Mouse (Mus musculus) neural tube, embryonic 14.5 days (tissue): ENCODE results near the gene Ephb1. TPM values are rescaled to one million over a fixed set of nuclear protein-coding genes. Genes with fewer than 3 reads are reported as not detected.

Experiments
- ATAC-seq: fragments of 200-750 bp; cut with Nextera tagmentation; 2 replicates; pipeline ENCODE4 v1.8.0; 2017; ENCODE audit warnings: low read depth, mild to moderate bottlenecking, moderate TSS enrichment, moderate library complexity
- H3K27ac ChIP-seq: fragments of 300-500 bp; sonication (generic); 2 replicates; pipeline ENCODE4 v1.5.1; 2014; ENCODE audit warnings: low read depth, mild to moderate bottlenecking, control low read depth, low read length, moderate library complexity, mixed read lengths
- H3K27me3 ChIP-seq: fragments of 300-500 bp; sonication (generic); 2 replicates; pipeline ENCODE4 v1.6.1; 2014; ENCODE audit warnings: low read length; ENCODE audit not compliant: control insufficient read depth, insufficient read depth
- H3K36me3 ChIP-seq: fragments of 300-500 bp; sonication (generic); 2 replicates; pipeline ENCODE4 v1.6.1; 2014; ENCODE audit warnings: low read length, mixed read lengths; ENCODE audit not compliant: control insufficient read depth, insufficient read depth
- H3K4me1 ChIP-seq: fragments of 300-500 bp; sonication (generic); 2 replicates; pipeline ENCODE4 v1.6.1; 2014; ENCODE audit warnings: low read length; ENCODE audit not compliant: control insufficient read depth, insufficient read depth
- H3K4me2 ChIP-seq: fragments of 300-500 bp; sonication (generic); 2 replicates; pipeline ENCODE4 v1.6.1; 2014; ENCODE audit warnings: mild to moderate bottlenecking, low read depth, low read length, control low read depth
- H3K4me3 ChIP-seq: fragments of 300-500 bp; sonication (generic); 2 replicates; pipeline ENCODE4 v1.5.1; 2014; ENCODE audit warnings: low read depth, low read length, control low read depth, mixed read lengths
- H3K9ac ChIP-seq: fragments of 300-500 bp; sonication (generic); replicated peaks from 2 replicates; pipeline ENCODE4 v1.6.1; 2014; ENCODE audit warnings: low read depth, mild to moderate bottlenecking, control low read depth, low read length, mixed read lengths
- H3K9me3 ChIP-seq: fragments of 300-500 bp; sonication (generic); 2 replicates; pipeline ENCODE4 v1.6.1; 2016; ENCODE audit warnings: low read length; ENCODE audit not compliant: control insufficient read depth
- WGBS: fragments of 180-500 bp; shearing (Covaris S2); extraction: QIAGEN DNeasy Blood & Tissue Kit; methylation state at CpG from one replicate; pipeline ENCODE4 v1.1.7; 2014; 5-methylcytosine and 5-hydroxymethylcytosine counted together
- polyA plus RNA-seq: library from polyadenylated mRNA; unstranded; fragments of >200 nt; fragmentation: Nextera tagmentation; extraction: Ambion mirVana; gene quantifications from 2 replicates; pipeline ENCODE4 v1.2.1, GENCODE M21; 2014

Ephb1 gene
- polyA plus RNA-seq, 1 experiment from 2014 or later: 48.7 TPM

DNA sequence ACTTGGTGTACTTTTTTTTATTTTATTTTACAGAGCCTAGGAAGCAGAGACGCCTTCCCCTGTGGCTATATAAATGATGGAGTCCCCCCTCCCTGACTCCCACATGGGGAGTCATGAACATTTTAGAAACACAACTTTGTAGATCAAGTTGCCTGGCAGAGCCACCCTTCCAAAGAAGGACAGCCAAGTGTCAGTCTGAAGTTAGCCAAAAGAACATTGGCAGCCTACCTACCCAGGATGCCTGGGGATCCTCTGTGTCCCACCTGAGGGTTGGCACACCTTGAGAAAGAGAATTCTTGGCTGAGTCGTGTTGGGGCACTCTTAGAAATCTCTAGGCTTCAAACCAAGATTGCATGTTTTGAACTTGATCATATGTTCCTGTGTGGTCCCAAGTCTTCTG is 360.4 kb downstream of the Ephb1 start:
- Histone ChIP-seq H3K27ac (no peak overlapping the region), H3K36me3 (0 out of 2 replicates have a peak, but pooled peaks cover 3% of the 10 kb centered on the region), H3K9ac (no peak overlapping the region), H3K9me3 (no peaks in the 10 kb centered on the region), H3K27me3 (no peaks in the 10 kb centered on the region), H3K4me3 (no peak overlapping the region), H3K4me1 (no peaks in the 10 kb centered on the region), H3K4me2 (no peak overlapping the region)
- WGBS: 92% methylated on average over 2 of the region's 2 CpGs
- ATAC-seq: no peak

GRCm38 (mm10) chr9:101990836-101991235 is 363.7 kb downstream of the Ephb1 start:
- no peaks in the 10 kb centered on the region for H3K9me3 ChIP-seq
- peaks cover 3% of the 10 kb centered on the region; the same call in 1 of the 2 replicates for H3K4me1 ChIP-seq
- no peak overlapping the region for H3K4me2 ChIP-seq
- H3K9ac ChIP-seq: no peak overlapping the region
- no peaks in the 10 kb centered on the region for H3K27me3 ChIP-seq
- 0 out of 2 replicates have a peak, but pooled peaks cover 3% of the 10 kb centered on the region for H3K36me3 ChIP-seq
- no peak overlapping the region for H3K4me3 ChIP-seq
- ATAC-seq: no peak
- WGBS: 80% methylated on average over 12 of the region's 12 CpGs
- no peak overlapping the region for H3K27ac ChIP-seq

GRCm38 (mm10) chr9:101990032-101990431 is 364.5 kb downstream of the Ephb1 start:
- H3K27ac ChIP-seq: no peak overlapping the region
- WGBS: 59% methylated on average over 6 of the region's 6 CpGs
- H3K4me1 ChIP-seq: peaks cover 3% of the 10 kb centered on the region; the same call in 1 of the 2 replicates
- H3K4me3 ChIP-seq: no peak overlapping the region
- H3K36me3 ChIP-seq: 0 out of 2 replicates have a peak, but pooled peaks cover 3% of the 10 kb centered on the region
- H3K9ac ChIP-seq: no peak overlapping the region
- H3K27me3 ChIP-seq: no peaks in the 10 kb centered on the region
- ATAC-seq: no peak
- H3K9me3 ChIP-seq: no peaks in the 10 kb centered on the region
- H3K4me2 ChIP-seq: no peak overlapping the region

GRCm38 (mm10) chr9:101986910-101987309 is 367.6 kb downstream of the Ephb1 start:
- no peak for ATAC-seq
- Histone ChIP-seq H3K9ac (no peak overlapping the region), H3K4me2 (no peak overlapping the region), H3K4me1 (peaks cover 3% of the 10 kb centered on the region; the same call in 1 of the 2 replicates), H3K36me3 (no peaks in the 10 kb centered on the region), H3K9me3 (no peaks in the 10 kb centered on the region), H3K27ac (no peak overlapping the region), H3K27me3 (no peaks in the 10 kb centered on the region), H3K4me3 (no peak overlapping the region)
- 62% methylated on average over 2 of the region's 2 CpGs for WGBS

GRCm38 (mm10) chr9:101982378-101982777 is 372.1 kb downstream of the Ephb1 start:
- Histone ChIP-seq H3K4me3 (no peak overlapping the region), H3K36me3 (no peaks in the 10 kb centered on the region), H3K4me1 (peaks cover 3% of the 10 kb centered on the region; the same call in 1 of the 2 replicates), H3K9ac (no peak overlapping the region), H3K27me3 (no peaks in the 10 kb centered on the region), H3K4me2 (no peak overlapping the region), H3K9me3 (no peaks in the 10 kb centered on the region), H3K27ac (no peak overlapping the region)
- 36% methylated on average over 7 of the region's 7 CpGs for WGBS
- ATAC-seq: peak; percentile 63

- H3K9me3 ChIP-seq: no peaks in the 10 kb centered on the region
- ATAC-seq: no peak
- H3K36me3 ChIP-seq: no peaks in the 10 kb centered on the region
- no peaks in the 10 kb centered on the region for H3K27me3 ChIP-seq
- H3K4me3 ChIP-seq: no peak overlapping the region
- H3K27ac ChIP-seq: no peak overlapping the region
- no peak overlapping the region for H3K4me2 ChIP-seq
- WGBS: 65% methylated on average over 2 of the region's 2 CpGs
- no peaks in the 10 kb centered on the region for H3K4me1 ChIP-seq
- no peak overlapping the region for H3K9ac ChIP-seq
Observed at GRCm38 (mm10) chr9:101981161-101981560, 373.3 kb downstream of the Ephb1 start.

- 91% methylated on average over 4 of the region's 4 CpGs for WGBS
- Histone ChIP-seq H3K36me3 (no peaks in the 10 kb centered on the region), H3K27me3 (no peaks in the 10 kb centered on the region), H3K27ac (no peak overlapping the region), H3K4me1 (no peaks in the 10 kb centered on the region), H3K4me2 (no peak overlapping the region), H3K4me3 (no peak overlapping the region), H3K9me3 (no peaks in the 10 kb centered on the region), H3K9ac (no peak overlapping the region)
- ATAC-seq: no peak
Observed at GRCm38 (mm10) chr9:101976884-101977465, 377.5 kb downstream of the Ephb1 start.

GRCm38 (mm10) chr9:101972314-101972713 is 382.2 kb downstream of the Ephb1 start:
- Histone ChIP-seq H3K4me1 (no peaks in the 10 kb centered on the region), H3K27ac (no peak overlapping the region), H3K36me3 (no peaks in the 10 kb centered on the region), H3K4me2 (no peak overlapping the region), H3K4me3 (no peak overlapping the region), H3K27me3 (no peaks in the 10 kb centered on the region), H3K9ac (no peak overlapping the region), H3K9me3 (no peaks in the 10 kb centered on the region)
- no peak for ATAC-seq
- WGBS: 79% methylated on average over 8 of the region's 8 CpGs

GRCm38 (mm10) chr9:101971806-101972205 is 382.7 kb downstream of the Ephb1 start:
- Histone ChIP-seq H3K9ac (no peak overlapping the region), H3K4me1 (no peaks in the 10 kb centered on the region), H3K4me3 (no peak overlapping the region), H3K9me3 (no peaks in the 10 kb centered on the region), H3K4me2 (no peak overlapping the region), H3K36me3 (no peaks in the 10 kb centered on the region), H3K27ac (no peak overlapping the region), H3K27me3 (no peaks in the 10 kb centered on the region)
- 37% methylated on average over 6 of the region's 6 CpGs for WGBS
- ATAC-seq: no peak
